Mouse (Mus musculus): ENCODE data around the gene Zfhx2.

DNA sequence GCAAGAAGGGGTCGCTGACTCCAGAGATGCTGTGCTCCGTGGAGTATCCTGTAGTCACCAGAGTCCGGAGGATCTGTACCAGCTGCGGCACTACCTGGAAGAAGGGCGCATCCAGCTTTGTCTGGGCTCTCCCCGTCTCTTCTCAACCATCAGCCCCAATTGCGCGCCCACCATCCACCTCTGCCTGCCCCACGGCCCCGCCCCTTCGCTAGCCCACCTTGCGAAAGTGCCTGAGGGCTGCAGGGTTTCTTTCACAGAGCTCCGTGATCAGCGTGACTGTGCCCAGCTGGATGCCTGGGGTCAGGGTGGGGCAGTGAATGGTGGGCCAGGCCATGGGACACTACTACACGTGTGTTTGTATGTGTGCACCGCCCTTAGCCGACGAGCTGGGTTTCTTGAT is 12.2 kb upstream of the Zfhx2 start:
- TF ChIP-seq CTCF (IDR thresholded peaks at IDR 0.05; ENCODE audit: insufficient read depth, low read depth, low read length) (no peak), POLR2A (IDR thresholded peaks at IDR 0.05; ENCODE audit: insufficient read depth, low read depth, low read length) (no peak)

Data from olfactory bulb, adult 2 months (tissue).